ENCODE assay signal across 29 mouse cellular contexts in genomic region chr3:148555324-148555723, GRCm38 (mm10).
A peak's percentile ranks its signal among the peaks of the same experiment; 100 is the strongest.
DNase-seq lines count a peak whose midpoint lies in the region; ATAC-seq and TF ChIP-seq lines count a peak whose summit lies in the region.
"Had no signal": no experiment of that assay in that cellular context is flagged by ENCODE, and none has a peak within 500 bp of the region (broad histone marks: within the 10 kb centered on the region; RNA-seq: fewer than 3 reads in every experiment).

No protein-coding gene starts in this region.

- WGBS in midbrain, embryonic 11.5 days: 87% methylated on average over 8 of the region's 8 CpGs
- 92% methylated on average over 8 of the region's 8 CpGs for WGBS in midbrain, postnatal 0 days
- 34% methylated on average over 8 of the region's 8 CpGs for WGBS in limb, embryonic 13.5 days
- 80% methylated on average over 8 of the region's 8 CpGs for WGBS in kidney, adult 2 months

- TF ChIP-seq POLR2A in kidney, adult 2 months (IDR thresholded peaks at IDR 0.05; ENCODE audit: low read depth, low read length): no peak

- H3K4me2 ChIP-seq in midbrain, embryonic 11.5 days: no peak overlapping the region
- no peak overlapping the region for H3K4me2 ChIP-seq in midbrain, postnatal 0 days (ENCODE audit: low read depth, low read length, poor library complexity, severe bottlenecking)
- peak overlapping the region; percentile 19; the same call in 1 of the 2 replicates for H3K4me2 ChIP-seq in limb, embryonic 13.5 days (replicated peaks)
- H3K4me2 ChIP-seq: embryonic facial prominence, embryonic 13.5 days; embryonic facial prominence, embryonic 15.5 days; forebrain, embryonic 12.5 days had no signal

- no peak for TF ChIP-seq CTCF in midbrain, postnatal 0 days (IDR thresholded peaks at IDR 0.05)
- no peak for TF ChIP-seq CTCF in kidney, adult 2 months (conservative IDR thresholded peaks at IDR 0.05; ENCODE audit: insufficient read depth, insufficient read length, low read depth, low read length)

- no peak overlapping the region for H3K4me3 ChIP-seq in midbrain, embryonic 11.5 days (ENCODE audit: low read depth, low read length)
- H3K4me3 ChIP-seq in midbrain, postnatal 0 days (ENCODE audit: low read depth, low read length): no peak overlapping the region
- no peak overlapping the region for H3K4me3 ChIP-seq in limb, embryonic 13.5 days
- H3K4me3 ChIP-seq in kidney, adult 2 months (ENCODE audit: insufficient read depth, low read depth, low read length): no peak overlapping the region
- H3K4me3 ChIP-seq: embryonic facial prominence, embryonic 13.5 days; embryonic facial prominence, embryonic 15.5 days; erythroblast, embryonic 14.5 days; forebrain, embryonic 10.5 days; forebrain, embryonic 12.5 days had no signal

- H3K27me3 ChIP-seq in midbrain, embryonic 11.5 days (ENCODE audit: control insufficient read depth, insufficient read depth, low read length): no peaks in the 10 kb centered on the region
- H3K27me3 ChIP-seq in midbrain, postnatal 0 days (ENCODE audit: insufficient read depth, low read length): no peaks in the 10 kb centered on the region
- H3K27me3 ChIP-seq in limb, embryonic 13.5 days: no peaks in the 10 kb centered on the region; the same call in 1 of the 2 replicates
- no peaks in the 10 kb centered on the region for H3K27me3 ChIP-seq in kidney, adult 2 months (replicated peaks; ENCODE audit: control insufficient read depth, insufficient read depth, low read length)
- H3K27me3 ChIP-seq: CH12.LX; embryonic facial prominence, embryonic 13.5 days; embryonic facial prominence, embryonic 15.5 days; Patski had no signal

- no peak overlapping the region for H3K9ac ChIP-seq in midbrain, embryonic 11.5 days (ENCODE audit: low read length)
- H3K9ac ChIP-seq in midbrain, postnatal 0 days (replicated peaks; ENCODE audit: low read length, poor library complexity, severe bottlenecking): no peak overlapping the region
- H3K9ac ChIP-seq in limb, embryonic 13.5 days: no peak overlapping the region
- H3K9ac ChIP-seq: embryonic facial prominence, embryonic 13.5 days; embryonic facial prominence, embryonic 15.5 days; forebrain, embryonic 12.5 days had no signal

- no peaks in the 10 kb centered on the region for H3K9me3 ChIP-seq in midbrain, embryonic 11.5 days (ENCODE audit: control insufficient read depth, low read length)
- H3K9me3 ChIP-seq in midbrain, postnatal 0 days (ENCODE audit: low read length): no peaks in the 10 kb centered on the region
- H3K9me3 ChIP-seq in limb, embryonic 13.5 days: no peaks in the 10 kb centered on the region
- H3K9me3 ChIP-seq: embryonic facial prominence, embryonic 13.5 days; embryonic facial prominence, embryonic 15.5 days; forebrain, embryonic 10.5 days; forebrain, embryonic 12.5 days had no signal

- peak; percentile 77 for DNase-seq in midbrain, embryonic 11.5 days (ENCODE audit: low spot score, missing footprints)
- no peak for DNase-seq in midbrain, postnatal 0 days (ENCODE audit: low spot score)
- DNase-seq in hindlimb bud, embryonic 11.5 days (ENCODE audit: extremely low spot score, low read depth, low spot score): peak; percentile 20
- DNase-seq in gastrocnemius, postnatal 14 days: no peak
- DNase-seq in kidney, adult 2 months: no peak
- DNase-seq in cerebellum, adult 9-11 months: no peak
- DNase-seq: adrenal gland, adult 8-10 months; adrenal gland, postnatal 14 days; adrenal gland, postnatal 36 days; B cell, adult 2 months; cerebellum, adult 11-12 months; cerebellum, adult 2 months; cerebellum, adult 9-10 months; cerebellum, postnatal 14 days; cerebellum, postnatal 36 days had no signal

- H3K27ac ChIP-seq in midbrain, embryonic 11.5 days (ENCODE audit: low read depth, low read length): no peak overlapping the region
- no peak overlapping the region for H3K27ac ChIP-seq in midbrain, postnatal 0 days (ENCODE audit: low read depth, low read length)
- no peak overlapping the region for H3K27ac ChIP-seq in limb, embryonic 13.5 days
- no peak overlapping the region for H3K27ac ChIP-seq in kidney, adult 2 months (ENCODE audit: insufficient read depth, low read depth, low read length)
- H3K27ac ChIP-seq: embryonic facial prominence, embryonic 13.5 days; embryonic facial prominence, embryonic 15.5 days; forebrain, embryonic 10.5 days; forebrain, embryonic 12.5 days had no signal

- no peak for ATAC-seq in midbrain, embryonic 11.5 days (ENCODE audit: low FRiP score)
- ATAC-seq in midbrain, postnatal 0 days (ENCODE audit: low FRiP score): no peak
- ATAC-seq in limb, embryonic 13.5 days (ENCODE audit: low FRiP score, low read depth): no peak
- ATAC-seq in megakaryocyte progenitor cell, adult 5-6 weeks (replicated peaks; ENCODE audit: poor library complexity): peak; percentile 68
- ATAC-seq: activated CD4-positive, CD25-positive, alpha-beta regulatory T cell, adult 4 months; CD4-positive, CD25-positive, alpha-beta regulatory T cell, adult 4 months; forebrain, embryonic 14.5 days; forebrain, embryonic 16.5 days; Patski had no signal

- intact Hi-C loops in gastrocnemius, postnatal 14 days (cut with DNase I; ENCODE audit: low total_unique reads): loop anchor here (10.0 kb wide), 1 partner anchor 111 kb away; no protein-coding TSS in a partner anchor

- no peaks in the 10 kb centered on the region for H3K36me3 ChIP-seq in midbrain, embryonic 11.5 days (ENCODE audit: control insufficient read depth, insufficient read depth, low read length)
- H3K36me3 ChIP-seq in midbrain, postnatal 0 days (ENCODE audit: insufficient read depth, low read length): no peaks in the 10 kb centered on the region
- no peaks in the 10 kb centered on the region for H3K36me3 ChIP-seq in limb, embryonic 13.5 days
- no peaks in the 10 kb centered on the region for H3K36me3 ChIP-seq in kidney, adult 2 months (ENCODE audit: control insufficient read depth, insufficient read depth, low read length)
- H3K36me3 ChIP-seq: embryonic facial prominence, embryonic 13.5 days; embryonic facial prominence, embryonic 15.5 days; forebrain, embryonic 10.5 days; forebrain, embryonic 12.5 days; G1E had no signal

- 0 out of 2 replicates have a peak, but pooled peaks cover 3% of the 10 kb centered on the region for H3K4me1 ChIP-seq in midbrain, embryonic 11.5 days (ENCODE audit: control insufficient read depth, insufficient read depth, low read length)
- no peaks in the 10 kb centered on the region for H3K4me1 ChIP-seq in midbrain, postnatal 0 days (ENCODE audit: insufficient read depth, low read length)
- H3K4me1 ChIP-seq in limb, embryonic 13.5 days: peaks cover 5% of the 10 kb centered on the region
- no peaks in the 10 kb centered on the region for H3K4me1 ChIP-seq in kidney, adult 2 months (ENCODE audit: control insufficient read depth, insufficient read depth, low read length)
- H3K4me1 ChIP-seq: embryonic facial prominence, embryonic 13.5 days; embryonic facial prominence, embryonic 15.5 days had no signal

Comparison
In these comparisons a context has a peak if more than half of its experiments do, and no peak if none do; other contexts are left out.
1. DNase-seq: peak in midbrain, embryonic 11.5 days (single experiment) and hindlimb bud, embryonic 11.5 days (single experiment); none in midbrain, postnatal 0 days (single experiment), gastrocnemius, postnatal 14 days (single experiment), kidney, adult 2 months (single experiment) and cerebellum, adult 9-11 months (single experiment).